In genomic region chr5:14253328-14253727, GRCm38 (mm10) we compare ENCODE assay signal across 9 mouse cellular contexts.
DNase-seq lines count a peak whose midpoint lies in the region; ATAC-seq and TF ChIP-seq lines count a peak whose summit lies in the region.
"Had no signal": no experiment of that assay in that cellular context is flagged by ENCODE, and none has a peak within 500 bp of the region (broad histone marks: within the 10 kb centered on the region; RNA-seq: fewer than 3 reads in every experiment).

No protein-coding gene starts in this region.

- H3K4me2 ChIP-seq in heart, postnatal 0 days (ENCODE audit: low read depth, low read length), result no peak overlapping the region
- no peak overlapping the region for H3K4me2 ChIP-seq in liver, postnatal 0 days (ENCODE audit: low read depth, low read length)
- H3K4me2 ChIP-seq: stomach, embryonic 15.5 days had no signal

- peak; percentile 29 for DNase-seq in heart, postnatal 0 days (ENCODE audit: low spot score)
- no peak for DNase-seq in heart, adult 8-10 months (ENCODE audit: low spot score)
- no peak for DNase-seq in liver, postnatal 0 days
- DNase-seq in liver (no peak), WW6 (ENCODE audit: low read depth, low spot score) (peak; percentile 11)
- DNase-seq in lung, postnatal 36 days, result peak; percentile 33
- no peak for DNase-seq in thymus, postnatal 4 days
- DNase-seq in adrenal gland, postnatal 14 days, result no peak

- no peaks in the 10 kb centered on the region for H3K4me1 ChIP-seq in heart, postnatal 0 days (ENCODE audit: control insufficient read depth, insufficient read depth)
- no peaks in the 10 kb centered on the region for H3K4me1 ChIP-seq in liver, postnatal 0 days (ENCODE audit: insufficient read depth)
- H3K4me1 ChIP-seq: stomach, embryonic 15.5 days had no signal

- H3K36me3 ChIP-seq in heart, postnatal 0 days (replicated peaks; ENCODE audit: control insufficient read depth, insufficient read depth, low read length), result no peaks in the 10 kb centered on the region
- H3K36me3 ChIP-seq in liver, postnatal 0 days (replicated peaks; ENCODE audit: insufficient read depth, low read length), result no peaks in the 10 kb centered on the region
- H3K36me3 ChIP-seq: stomach, embryonic 15.5 days had no signal

- peak; percentile 63 for TF ChIP-seq CTCF in heart, postnatal 0 days (IDR thresholded peaks at IDR 0.05; ENCODE audit: low read depth)
- TF ChIP-seq CTCF in liver, postnatal 0 days (IDR thresholded peaks at IDR 0.05; ENCODE audit: low read depth), result peak; percentile 58

- ATAC-seq in heart, postnatal 0 days (ENCODE audit: insufficient read depth, low read depth), result no peak
- ATAC-seq in liver, postnatal 0 days, result no peak

- no peak overlapping the region for H3K9ac ChIP-seq in heart, postnatal 0 days (replicated peaks; ENCODE audit: low read depth, low read length)
- no peak overlapping the region for H3K9ac ChIP-seq in liver, postnatal 0 days (replicated peaks)
- H3K9ac ChIP-seq: stomach, embryonic 15.5 days had no signal

- H3K4me3 ChIP-seq in heart, postnatal 0 days (ENCODE audit: low read depth, low read length), result no peak overlapping the region
- no peak overlapping the region for H3K4me3 ChIP-seq in liver, postnatal 0 days (ENCODE audit: low read depth, low read length)
- H3K4me3 ChIP-seq: stomach, embryonic 15.5 days had no signal

- TF ChIP-seq EP300 in heart, postnatal 0 days (IDR thresholded peaks at IDR 0.05; ENCODE audit: low read depth), result no peak
- TF ChIP-seq EP300 in liver, postnatal 0 days (IDR thresholded peaks at IDR 0.05; ENCODE audit: low read depth), result no peak

- H3K27me3 ChIP-seq in heart, postnatal 0 days (ENCODE audit: control insufficient read depth, insufficient read depth, low read length), result no peaks in the 10 kb centered on the region
- H3K27me3 ChIP-seq in liver, postnatal 0 days (ENCODE audit: insufficient read depth, low read length), result no peaks in the 10 kb centered on the region
- H3K27me3 ChIP-seq: stomach, embryonic 15.5 days had no signal

- no peaks in the 10 kb centered on the region for H3K9me3 ChIP-seq in heart, postnatal 0 days (replicated peaks; ENCODE audit: control insufficient read depth, low read length)
- H3K9me3 ChIP-seq in liver, postnatal 0 days (ENCODE audit: low read length), result no peaks in the 10 kb centered on the region
- H3K9me3 ChIP-seq: stomach, embryonic 15.5 days had no signal

- H3K27ac ChIP-seq in heart, postnatal 0 days (ENCODE audit: low read depth), result no peak overlapping the region
- H3K27ac ChIP-seq in liver, postnatal 0 days (ENCODE audit: low read depth), result no peak overlapping the region
- H3K27ac ChIP-seq: stomach, embryonic 15.5 days had no signal

- WGBS in heart, postnatal 0 days, result 72% methylated on average over 1 of the region's 1 CpGs
- WGBS in liver, postnatal 0 days (ENCODE audit: insufficient replicate concordance), result 64% methylated on average over 1 of the region's 1 CpGs

Comparison
In these comparisons a context has a peak if more than half of its experiments do, and no peak if none do; other contexts are left out.
1. DNase-seq: peak in heart, postnatal 0 days (single experiment), WW6 (single experiment) and lung, postnatal 36 days (single experiment); none in heart, adult 8-10 months (single experiment), liver, postnatal 0 days (single experiment), liver (single experiment), thymus, postnatal 4 days (single experiment) and adrenal gland, postnatal 14 days (single experiment).